Mouse (Mus musculus): Measurements from ENCODE around the gene Dnajb14. TPM values are rescaled to one million over a fixed set of nuclear protein-coding genes. Genes with fewer than 3 reads are reported as not detected.

Gene Dnajb14
- total RNA-seq, 2 experiments from 2014 or later = 44.5 to 47.6 TPM

GRCm38 (mm10) chr3:137919398-137919797 lies 51.9 kb downstream of the Dnajb14 start:
- intact Hi-C loops (cut with DNase I) = loop anchor here (2.0 to 5.0 kb wide), 2 partner anchors 142 to 223 kb away; partner anchors contain the start of gene Trmt10a
- Histone ChIP-seq H3K4me3 (peak overlapping the region; percentile 92), H3K27ac (no peak overlapping the region; the same call in 1 of the 2 replicates)
- TF ChIP-seq CTCF (IDR thresholded peaks at IDR 0.05) = no peak
- no peak for DNase-seq (ENCODE audit: extremely low spot score in 1 of 2, low spot score in 2 of 2)

GRCm38 (mm10) chr3:137920594-137920993 lies 53.1 kb downstream of the Dnajb14 start:
- TF ChIP-seq CTCF (IDR thresholded peaks at IDR 0.05) = no peak
- Histone ChIP-seq H3K4me3 (no peak overlapping the region), H3K27ac (no peak overlapping the region)
- DNase-seq (ENCODE audit: extremely low spot score in 1 of 2, low spot score in 2 of 2) = no peak
- intact Hi-C loops (cut with DNase I) = no loop called here

GRCm38 (mm10) chr3:137927010-137927409 lies 59.5 kb downstream of the Dnajb14 start:
- Histone ChIP-seq H3K4me3 (no peak overlapping the region), H3K27ac (no peak overlapping the region)
- DNase-seq (ENCODE audit: extremely low spot score in 1 of 2, low spot score in 2 of 2) = no peak
- intact Hi-C loops (cut with DNase I) = no loop called here
- TF ChIP-seq CTCF (IDR thresholded peaks at IDR 0.05) = no peak; the same call in 1 of the 2 replicates

- intact Hi-C loops (cut with DNase I) = no loop called here
Measured at GRCm38 (mm10) chr3:137929940-137930339, 62.5 kb downstream of the Dnajb14 start.

GRCm38 (mm10) chr3:137932748-137933147 lies 65.3 kb downstream of the Dnajb14 start:
- TF ChIP-seq CTCF (IDR thresholded peaks at IDR 0.05) = no peak
- no peak overlapping the region for H3K27ac ChIP-seq
- H3K4me3 ChIP-seq = no peak overlapping the region
- no peak for DNase-seq (ENCODE audit: extremely low spot score in 1 of 2, low spot score in 2 of 2)
- intact Hi-C loops (cut with DNase I) = no loop called here

More at GRCm38 (mm10) chr3:137929940-137930339, 62.5 kb downstream of the Dnajb14 start:
- no peak for DNase-seq (ENCODE audit: extremely low spot score in 1 of 2, low spot score in 2 of 2)
- no peak for TF ChIP-seq CTCF (IDR thresholded peaks at IDR 0.05)
- no peak overlapping the region for H3K4me3 ChIP-seq
- no peak overlapping the region for H3K27ac ChIP-seq

- intact Hi-C loops (cut with DNase I) = no loop called here
- no peak overlapping the region for H3K4me3 ChIP-seq
Measured at GRCm38 (mm10) chr3:137933986-137934385, 66.5 kb downstream of the Dnajb14 start.

GRCm38 (mm10) chr3:137935570-137936525 lies 68.4 kb downstream of the Dnajb14 start:
- DNase-seq (ENCODE audit: extremely low spot score in 1 of 2, low spot score in 2 of 2) = no peak
- no peak for TF ChIP-seq CTCF (IDR thresholded peaks at IDR 0.05)
- Histone ChIP-seq H3K4me3 (no peak overlapping the region), H3K27ac (no peak overlapping the region)
- intact Hi-C loops (cut with DNase I) = loop anchor here (5.0 kb wide), 2 partner anchors 46 to 211 kb away; partner anchors contain the start of gene Dapp1

More at GRCm38 (mm10) chr3:137933986-137934385, 66.5 kb downstream of the Dnajb14 start:
- no peak for TF ChIP-seq CTCF (IDR thresholded peaks at IDR 0.05)
- no peak for DNase-seq (ENCODE audit: extremely low spot score in 1 of 2, low spot score in 2 of 2)
- no peak overlapping the region for H3K27ac ChIP-seq

GRCm38 (mm10) chr3:137936541-137936940 lies 69.1 kb downstream of the Dnajb14 start:
- TF ChIP-seq CTCF (IDR thresholded peaks at IDR 0.05) = no peak
- intact Hi-C loops (cut with DNase I) = loop anchor here (5.0 kb wide), 2 partner anchors 46 to 211 kb away; partner anchors contain the start of gene Dapp1

GRCm38 (mm10) chr3:137938608-137939007 lies 71.1 kb downstream of the Dnajb14 start:
- peak; percentile 41 for TF ChIP-seq CTCF (IDR thresholded peaks at IDR 0.05)
- Histone ChIP-seq H3K4me3 (peak overlapping the region; percentile 21; the same call in 1 of the 2 replicates), H3K27ac (no peak overlapping the region)
- intact Hi-C loops (cut with DNase I) = loop anchor here (5.0 kb wide), 2 partner anchors 44 to 209 kb away; partner anchors contain the start of gene Dapp1
- peak; percentile 27 to 29 for DNase-seq (ENCODE audit: extremely low spot score in 1 of 2, low spot score in 2 of 2)

More at GRCm38 (mm10) chr3:137936541-137936940, 69.1 kb downstream of the Dnajb14 start:
- Histone ChIP-seq H3K27ac (no peak overlapping the region), H3K4me3 (no peak overlapping the region)
- DNase-seq (ENCODE audit: extremely low spot score in 1 of 2, low spot score in 2 of 2) = no peak

GRCm38 (mm10) chr3:137940757-137941156 lies 73.3 kb downstream of the Dnajb14 start:
- intact Hi-C loops (cut with DNase I) = no loop called here
- Histone ChIP-seq H3K27ac (no peak overlapping the region), H3K4me3 (no peak overlapping the region)
- TF ChIP-seq CTCF (IDR thresholded peaks at IDR 0.05) = no peak
- DNase-seq (ENCODE audit: extremely low spot score in 1 of 2, low spot score in 2 of 2) = no peak

- TF ChIP-seq CTCF (IDR thresholded peaks at IDR 0.05) = no peak
- no peak overlapping the region for H3K27ac ChIP-seq
- no peak for DNase-seq (ENCODE audit: extremely low spot score in 1 of 2, low spot score in 2 of 2)
- H3K4me3 ChIP-seq = no peak overlapping the region
- intact Hi-C loops (cut with DNase I) = no loop called here
Measured at GRCm38 (mm10) chr3:137941555-137941954, 74.1 kb downstream of the Dnajb14 start.

- TF ChIP-seq CTCF (IDR thresholded peaks at IDR 0.05) = no peak
- intact Hi-C loops (cut with DNase I) = no loop called here
Measured at GRCm38 (mm10) chr3:137942098-137942622, 74.7 kb downstream of the Dnajb14 start.

More at GRCm38 (mm10) chr3:137942098-137942622, 74.7 kb downstream of the Dnajb14 start:
- no peak for DNase-seq (ENCODE audit: extremely low spot score in 1 of 2, low spot score in 2 of 2)
- no peak overlapping the region for H3K4me3 ChIP-seq
- H3K27ac ChIP-seq = no peak overlapping the region

All from left cerebral cortex, adult 2 months (tissue).